Mouse (Mus musculus) MEL (cell line): ENCODE data around the gene Pygb. TPM values are rescaled to one million over a fixed set of nuclear protein-coding genes. Genes with fewer than 3 reads are reported as not detected.

Experiments used
- DNase-seq: peaks from one replicate; pipeline ENCODE4 v3.0.0; 2011; ENCODE audit warnings: low read depth, low spot score
- H3K27ac ChIP-seq: 2 replicates; pipeline ENCODE4 v1.5.1; 2012; ENCODE audit warnings: low read depth, mild to moderate bottlenecking, control low read depth, low read length, moderate library complexity; ENCODE audit not compliant: control insufficient read depth
- H3K27me3 ChIP-seq, 2 experiments: fragments of 150-350 bp in 1 of 2; sonication (generic) in 1 of 2; 2 replicates each; pipeline ENCODE4 v1.6.1; 2012; ENCODE audit warnings: low read length in 2 of 2, mild to moderate bottlenecking in 2 of 2, improper control_type of control experiment in 1 of 2, moderate library complexity in 1 of 2; ENCODE audit not compliant: insufficient read depth in 2 of 2, control insufficient read depth in 1 of 2
- H3K36me3 ChIP-seq, 2 experiments: 2 replicates each; pipeline ENCODE4 v1.6.1; 2012 to 2014; ENCODE audit warnings: low read length in 2 of 2, improper control_type of control experiment in 1 of 2, inconsistent platforms in 1 of 2, mild to moderate bottlenecking in 1 of 2; ENCODE audit not compliant: insufficient read depth in 2 of 2, control insufficient read depth in 1 of 2
- H3K4me1 ChIP-seq, 2 experiments: fragments of 150-350 bp in 1 of 2; sonication (generic) in 1 of 2; 2 replicates each; pipeline ENCODE4 v1.6.1; 2012; ENCODE audit warnings: low read length in 2 of 2, improper control_type of control experiment in 1 of 2, mild to moderate bottlenecking in 1 of 2; ENCODE audit not compliant: insufficient read depth in 2 of 2, control insufficient read depth in 1 of 2
- H3K4me3 ChIP-seq, 2 experiments: fragments of 150-350 bp in 1 of 2; sonication (generic) in 1 of 2; 2 replicates each; pipeline ENCODE4 v1.5.1; 2012; ENCODE audit warnings: low read depth in 2 of 2, low read length in 2 of 2, mild to moderate bottlenecking in 2 of 2, moderate library complexity in 2 of 2, control low read depth in 1 of 2, improper control_type of control experiment in 1 of 2; ENCODE audit not compliant: control insufficient read depth in 1 of 2, insufficient read depth in 1 of 2
- H3K79me2 ChIP-seq: 2 replicates; pipeline ENCODE4 v1.6.1; 2012; ENCODE audit warnings: mild to moderate bottlenecking, low read length, moderate library complexity; ENCODE audit not compliant: control insufficient read depth, poor library complexity, insufficient read depth
- H3K9ac ChIP-seq: 2 replicates; pipeline ENCODE4 v1.6.1; 2012; ENCODE audit warnings: low read depth, mild to moderate bottlenecking, control low read depth, low read length, moderate library complexity; ENCODE audit not compliant: control insufficient read depth, poor library complexity, severe bottlenecking
- H3K9me3 ChIP-seq: fragments of 150-350 bp; sonication (generic); replicated peaks from 2 replicates; pipeline ENCODE4 v1.6.1; 2012; ENCODE audit warnings: mild to moderate bottlenecking, low read length, improper control_type of control experiment, moderate library complexity; ENCODE audit not compliant: insufficient read depth
- CHD1 ChIP-seq: IDR thresholded peaks from 2 replicates; pipeline ENCODE4 v1.6.1; 2012; ENCODE audit warnings: low read depth, mild to moderate bottlenecking, inconsistent platforms, low read length, improper control_type of control experiment
- CHD2 ChIP-seq: IDR thresholded peaks from 2 replicates; pipeline ENCODE4 v1.6.1; 2011; ENCODE audit warnings: low read length, improper control_type of control experiment
- E2F4 ChIP-seq: IDR thresholded peaks from 2 replicates; pipeline ENCODE4 v1.6.1; 2011; ENCODE audit warnings: low read depth, low read length, improper control_type of control experiment, borderline replicate concordance
- ELF1 ChIP-seq: IDR thresholded peaks from 2 replicates; pipeline ENCODE4 v1.6.1; 2014; ENCODE audit warnings: low read depth, mild to moderate bottlenecking, inconsistent platforms, low read length, improper control_type of control experiment, moderate library complexity
- ETS1 ChIP-seq: IDR thresholded peaks from 2 replicates; pipeline ENCODE4 v1.6.1; 2012; ENCODE audit warnings: low read depth, mild to moderate bottlenecking, inconsistent platforms, low read length, improper control_type of control experiment, moderate library complexity
- HCFC1 ChIP-seq: IDR thresholded peaks from 2 replicates; pipeline ENCODE4 v1.6.1; 2012; ENCODE audit warnings: low read depth, mild to moderate bottlenecking, inconsistent platforms, low read length, improper control_type of control experiment, moderate library complexity
- JUND ChIP-seq: IDR thresholded peaks from 2 replicates; pipeline ENCODE4 v1.6.1; 2011; ENCODE audit warnings: low read depth, mild to moderate bottlenecking, improper control_type of control experiment, low read length
- KAT2A ChIP-seq: conservative IDR thresholded peaks from 2 replicates; pipeline ENCODE4 v1.6.1; 2012; ENCODE audit warnings: low read depth, low read length, improper control_type of control experiment, inconsistent platforms
- MAFK ChIP-seq: IDR thresholded peaks from 2 replicates; pipeline ENCODE4 v1.6.1; 2011; ENCODE audit warnings: low read depth, mild to moderate bottlenecking, low read length, improper control_type of control experiment, borderline replicate concordance
- MAZ ChIP-seq: IDR thresholded peaks from 2 replicates; pipeline ENCODE4 v1.6.1; 2012; ENCODE audit warnings: low read depth, mild to moderate bottlenecking, inconsistent platforms, low read length, improper control_type of control experiment
- MEF2A ChIP-seq: IDR thresholded peaks from 2 replicates; pipeline ENCODE4 v1.6.1; 2014; ENCODE audit warnings: low read depth, mild to moderate bottlenecking, inconsistent platforms, low read length, improper control_type of control experiment; ENCODE audit not compliant: poor library complexity, insufficient replicate concordance, severe bottlenecking; ENCODE audit errors: extremely low read depth
- MYC ChIP-seq: IDR thresholded peaks from 2 replicates; pipeline ENCODE4 v1.6.1; 2011; ENCODE audit warnings: low read depth, mild to moderate bottlenecking, low read length, improper control_type of control experiment, moderate library complexity
- NELFE ChIP-seq: IDR thresholded peaks from 2 replicates; pipeline ENCODE4 v1.6.1; 2011; ENCODE audit warnings: low read depth, low read length, improper control_type of control experiment
- NRF1 ChIP-seq: IDR thresholded peaks from 2 replicates; pipeline ENCODE4 v1.6.1; 2014; ENCODE audit warnings: low read depth, mild to moderate bottlenecking, inconsistent platforms, low read length, improper control_type of control experiment, moderate library complexity; ENCODE audit not compliant: poor library complexity, insufficient read depth, severe bottlenecking
- POLR2AphosphoS2 ChIP-seq: IDR thresholded peaks from 2 replicates; pipeline ENCODE4 v1.6.1; 2011; ENCODE audit warnings: low read length, improper control_type of control experiment
- POLR2AphosphoS5 ChIP-seq: IDR thresholded peaks from 2 replicates; pipeline ENCODE4 v1.6.1; 2012; ENCODE audit warnings: low read depth, borderline replicate concordance, mild to moderate bottlenecking, inconsistent platforms, low read length, moderate library complexity, mixed read lengths
- RCOR1 ChIP-seq: IDR thresholded peaks from 2 replicates; pipeline ENCODE4 v1.6.1; 2012; ENCODE audit warnings: low read depth, mild to moderate bottlenecking, inconsistent platforms, low read length, improper control_type of control experiment
- SIN3A ChIP-seq: IDR thresholded peaks from 2 replicates; pipeline ENCODE4 v1.6.1; 2012; ENCODE audit warnings: low read length, improper control_type of control experiment, inconsistent platforms
- SMC3 ChIP-seq: IDR thresholded peaks from 2 replicates; pipeline ENCODE4 v1.6.1; 2011; ENCODE audit warnings: low read depth, low read length, improper control_type of control experiment
- TBP ChIP-seq: IDR thresholded peaks from 2 replicates; pipeline ENCODE4 v1.8.0; 2011; ENCODE audit warnings: low read depth, low read length, improper control_type of control experiment
- USF2 ChIP-seq, 2 experiments: IDR thresholded peaks; 2 replicates each; pipeline ENCODE4 v1.6.1; 2011 to 2012; ENCODE audit warnings: improper control_type of control experiment in 2 of 2, low read length in 2 of 2, borderline replicate concordance in 1 of 2, inconsistent platforms in 1 of 2, low read depth in 1 of 2, mild to moderate bottlenecking in 1 of 2; ENCODE audit not compliant: insufficient read depth in 1 of 2
- ZC3H11A ChIP-seq: IDR thresholded peaks from 2 replicates; pipeline ENCODE4 v1.6.1; 2012; ENCODE audit warnings: low read depth, mild to moderate bottlenecking, inconsistent platforms, low read length, improper control_type of control experiment
- ZNF384 ChIP-seq: IDR thresholded peaks from 2 replicates; pipeline ENCODE4 v1.6.1; 2012; ENCODE audit warnings: low read depth, mild to moderate bottlenecking, inconsistent platforms, low read length, improper control_type of control experiment
- polyA plus RNA-seq, 2 experiments: library from polyadenylated mRNA; stranded (reverse) in 1 of 2; unstranded in 1 of 2; fragments of >175 nt in 1 of 2; fragments of >200 nt in 1 of 2; gene quantifications; 2 replicates each; pipeline versions ENCODE4 v1.2.1 to v1.2.4; 2012; ENCODE audit warnings: low replicate concordance in 2 of 2, low read depth in 1 of 2; ENCODE audit not compliant: insufficient read length in 2 of 2, insufficient read depth in 1 of 2, missing spikeins in 1 of 2
- total RNA-seq: library from RNA; depleted of rRNA; stranded (reverse); fragments of 300-350 nt; gene quantifications from 2 replicates; pipeline ENCODE4 v1.2.3, GENCODE M21; 2012

Pygb gene
- total and polyA plus RNA-seq, 3 experiments, result 19.0 to 26.5 TPM; not detected in 1

GRCm38 (mm10) chr2:150835975-150836374, 49.4 kb downstream of the Pygb start:
- no peak overlapping the region for H3K4me3 ChIP-seq
- no peak overlapping the region for H3K27ac ChIP-seq
- TF ChIP-seq SMC3 (no peak), ELF1 (no peak), MAZ (no peak), MYC (no peak), NRF1 (no peak), POLR2AphosphoS2 (no peak), TBP (no peak), MEF2A (no peak), POLR2AphosphoS5 (no peak), SIN3A (no peak), HCFC1 (no peak), NELFE (no peak), USF2 (IDR thresholded peaks at IDR 0.05; ENCODE audit: borderline replicate concordance in 1 of 2, insufficient read depth in 1 of 2, low read depth in 1 of 2, low read length in 2 of 2) (no peak), KAT2A (no peak), ETS1 (no peak), JUND (no peak), CHD1 (no peak), CHD2 (no peak), RCOR1 (no peak), MAFK (no peak)
- DNase-seq, result no peak
- H3K79me2 ChIP-seq, result no peaks in the 10 kb centered on the region
- H3K9ac ChIP-seq, result no peak overlapping the region
- no peaks in the 10 kb centered on the region for H3K9me3 ChIP-seq
- H3K27me3 ChIP-seq, result no peaks in the 10 kb centered on the region
- no peaks in the 10 kb centered on the region for H3K4me1 ChIP-seq
- H3K36me3 ChIP-seq, result no peaks in the 10 kb centered on the region

DNA sequence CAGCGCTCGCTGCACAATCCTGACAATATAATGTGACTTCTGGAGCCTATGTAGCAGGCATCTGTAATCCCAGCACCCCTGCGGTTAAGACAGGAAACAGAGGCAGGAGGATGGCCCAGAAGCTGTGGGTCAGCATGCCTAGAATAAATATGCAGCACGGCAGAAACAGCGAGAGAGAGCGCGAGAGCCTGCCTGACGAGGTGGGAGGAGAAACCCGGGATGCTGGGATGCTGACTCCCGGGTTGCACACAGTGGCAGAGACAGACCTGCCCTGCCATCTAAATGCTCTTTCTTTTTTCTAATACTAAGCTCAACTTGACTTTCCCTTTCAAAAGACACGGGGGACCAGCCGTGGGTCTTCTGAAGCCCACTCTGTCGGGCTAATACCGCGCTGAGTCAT, 50.4 kb downstream of the Pygb start:
- Histone ChIP-seq H3K79me2 (no peaks in the 10 kb centered on the region), H3K4me1 (no peaks in the 10 kb centered on the region), H3K9me3 (no peaks in the 10 kb centered on the region), H3K4me3 (no peak overlapping the region), H3K36me3 (no peaks in the 10 kb centered on the region), H3K27me3 (no peaks in the 10 kb centered on the region), H3K27ac (no peak overlapping the region), H3K9ac (no peak overlapping the region)
- no peak for DNase-seq
- TF ChIP-seq MYC, result no peak
- TF ChIP-seq ELF1, result no peak
- TF ChIP-seq ZC3H11A, result no peak
- TF ChIP-seq HCFC1, result no peak
- no peak for TF ChIP-seq TBP
- no peak for TF ChIP-seq E2F4
- TF ChIP-seq CHD2, result no peak
- TF ChIP-seq NRF1, result no peak
- no peak for TF ChIP-seq RCOR1
- TF ChIP-seq ZNF384, result no peak
